Mouse (Mus musculus): ENCODE results near the gene Olfr777. TPM values are rescaled to one million over a fixed set of nuclear protein-coding genes. Genes with fewer than 3 reads are reported as not detected.
"Not testable (repeated sequence)": the region's sequence is repeated elsewhere in the genome, so short reads cannot be mapped to it uniquely, and the experiment has no call there.

The Olfr777 gene
- total RNA-seq (2014; rRNA removed) = not detected in 2 replicates
- not detected in 2 replicates for polyA plus RNA-seq (2015; fragmentation: Nextera tagmentation; extraction: Ambion mirVana)

- no peak for ATAC-seq
- no peak within 1 kb of the TSS for H3K4me2 ChIP-seq (ENCODE audit: low read depth, low read length)
- no peak for TF ChIP-seq CTCF (IDR thresholded peaks at IDR 0.05; ENCODE audit: low read depth)
These were observed at the start of gene Olfr777 for GRCm38 (mm10) chr10:129271081-129271535. Olfr777 (minus strand) TSS chr10:129271485.

GRCm38 (mm10) chr10:129317817-129318216 is 46.5 kb upstream of the Olfr777 start, which contains the start of gene Olfr780:
Olfr780 (plus strand) TSS chr10:129318117.
- Histone ChIP-seq H3K27ac (no peak within 1 kb of the TSS), H3K4me2 (ENCODE audit: low read depth, low read length) (no peak within 1 kb of the TSS), H3K4me3 (ENCODE audit: low read length) (no peak within 1 kb of the TSS), H3K27me3 (ENCODE audit: insufficient read depth, low read length) (no peaks in the 10 kb centered on the region), H3K9me3 (ENCODE audit: low read length) (no peaks in the 10 kb centered on the region), H3K36me3 (ENCODE audit: insufficient read depth, low read length) (no peaks in the 10 kb centered on the region), H3K9ac (replicated peaks; ENCODE audit: low read length) (no peak within 1 kb of the TSS), H3K4me1 (ENCODE audit: insufficient read depth, low read length) (no peaks in the 10 kb centered on the region)
- no peak for TF ChIP-seq CTCF (IDR thresholded peaks at IDR 0.05; ENCODE audit: low read depth)
- 85% methylated on average over 3 of the region's 3 CpGs for WGBS
- DNase-seq (ENCODE audit: low spot score) (no peak), ATAC-seq (no peak)

More at GRCm38 (mm10) chr10:129271081-129271535, at the start of gene Olfr777:
- Histone ChIP-seq H3K9ac (replicated peaks; ENCODE audit: low read length) (no peak within 1 kb of the TSS), H3K9me3 (ENCODE audit: low read length) (no peaks in the 10 kb centered on the region), H3K27me3 (ENCODE audit: insufficient read depth, low read length) (no peaks in the 10 kb centered on the region), H3K36me3 (ENCODE audit: insufficient read depth, low read length) (no peaks in the 10 kb centered on the region), H3K4me3 (ENCODE audit: low read length) (no peak within 1 kb of the TSS), H3K4me1 (ENCODE audit: insufficient read depth, low read length) (no peaks in the 10 kb centered on the region), H3K27ac (no peak within 1 kb of the TSS)
- WGBS = 95% methylated on average over 2 of the region's 2 CpGs
- DNase-seq (ENCODE audit: low spot score) = no peak

- H3K4me3 ChIP-seq (ENCODE audit: low read length); H3K36me3 ChIP-seq (ENCODE audit: insufficient read depth, low read length); H3K4me1 ChIP-seq (ENCODE audit: insufficient read depth, low read length); H3K27ac ChIP-seq; H3K4me2 ChIP-seq (ENCODE audit: low read depth, low read length); ATAC-seq; H3K9ac ChIP-seq (replicated peaks; ENCODE audit: low read length); H3K9me3 ChIP-seq (ENCODE audit: low read length); DNase-seq (ENCODE audit: low spot score); H3K27me3 ChIP-seq (ENCODE audit: insufficient read depth, low read length): not testable (repeated sequence)
- WGBS = no CpG with 5 or more reads among the region's 1 CpGs
These were observed 42.2 kb upstream of the Olfr777 start for GRCm38 (mm10) chr10:129313521-129313920.

- not testable (repeated sequence) for H3K27me3 ChIP-seq (ENCODE audit: insufficient read depth, low read length); H3K4me1 ChIP-seq (ENCODE audit: insufficient read depth, low read length); DNase-seq (ENCODE audit: low spot score); H3K36me3 ChIP-seq (ENCODE audit: insufficient read depth, low read length); H3K9me3 ChIP-seq (ENCODE audit: low read length); H3K4me2 ChIP-seq (ENCODE audit: low read depth, low read length); H3K4me3 ChIP-seq (ENCODE audit: low read length); H3K9ac ChIP-seq (replicated peaks; ENCODE audit: low read length); H3K27ac ChIP-seq; ATAC-seq
- WGBS = 53% methylated on average over 1 of the region's 1 CpGs
These were observed 41.7 kb upstream of the Olfr777 start for GRCm38 (mm10) chr10:129312973-129313372.

GRCm38 (mm10) chr10:129258827-129259226 is 12.5 kb downstream of the Olfr777 start, which contains the start of gene Olfr776:
Olfr776 (plus strand) TSS chr10:129259127.
- TF ChIP-seq CTCF (IDR thresholded peaks at IDR 0.05; ENCODE audit: low read depth) = no peak
- no peaks in the 10 kb centered on the region for H3K36me3 ChIP-seq (ENCODE audit: insufficient read depth, low read length)
- no peaks in the 10 kb centered on the region for H3K9me3 ChIP-seq (ENCODE audit: low read length)
- no peak within 1 kb of the TSS for H3K9ac ChIP-seq (replicated peaks; ENCODE audit: low read length)
- no peak for ATAC-seq
- H3K4me2 ChIP-seq (ENCODE audit: low read depth, low read length) = no peak within 1 kb of the TSS
- no peak for DNase-seq (ENCODE audit: low spot score)
- H3K27me3 ChIP-seq (ENCODE audit: insufficient read depth, low read length) = no peaks in the 10 kb centered on the region
- no peak within 1 kb of the TSS for H3K27ac ChIP-seq
- H3K4me1 ChIP-seq (ENCODE audit: insufficient read depth, low read length) = no peaks in the 10 kb centered on the region
- H3K4me3 ChIP-seq (ENCODE audit: low read length) = no peak within 1 kb of the TSS

GRCm38 (mm10) chr10:129248112-129248511 is 23.2 kb downstream of the Olfr777 start, which contains the start of gene Olfr775:
Olfr775 (plus strand) TSS chr10:129248412.
- H3K9me3 ChIP-seq (ENCODE audit: low read length) = no peaks in the 10 kb centered on the region
- H3K4me2 ChIP-seq (ENCODE audit: low read depth, low read length) = no peak within 1 kb of the TSS
- no peaks in the 10 kb centered on the region for H3K4me1 ChIP-seq (ENCODE audit: insufficient read depth, low read length)
- ATAC-seq (no peak), DNase-seq (ENCODE audit: low spot score) (no peak)
- no peak within 1 kb of the TSS for H3K9ac ChIP-seq (replicated peaks; ENCODE audit: low read length)
- WGBS = 68% methylated on average over 3 of the region's 3 CpGs
- H3K36me3 ChIP-seq (ENCODE audit: insufficient read depth, low read length) = no peaks in the 10 kb centered on the region
- no peak within 1 kb of the TSS for H3K27ac ChIP-seq
- no peak for TF ChIP-seq CTCF (IDR thresholded peaks at IDR 0.05; ENCODE audit: low read depth)
- no peak within 1 kb of the TSS for H3K4me3 ChIP-seq (ENCODE audit: low read length)
- no peaks in the 10 kb centered on the region for H3K27me3 ChIP-seq (ENCODE audit: insufficient read depth, low read length)

GRCm38 (mm10) chr10:129235904-129236303 is 35.4 kb downstream of the Olfr777 start, which contains the start of gene Olfr774:
Olfr774 (plus strand) TSS chr10:129236204.
- Histone ChIP-seq H3K4me1 (ENCODE audit: insufficient read depth, low read length) (no peaks in the 10 kb centered on the region), H3K27me3 (ENCODE audit: insufficient read depth, low read length) (no peaks in the 10 kb centered on the region), H3K36me3 (ENCODE audit: insufficient read depth, low read length) (no peaks in the 10 kb centered on the region), H3K9ac (replicated peaks; ENCODE audit: low read length) (no peak within 1 kb of the TSS), H3K4me3 (ENCODE audit: low read length) (no peak within 1 kb of the TSS), H3K9me3 (ENCODE audit: low read length) (no peaks in the 10 kb centered on the region), H3K4me2 (ENCODE audit: low read depth, low read length) (no peak within 1 kb of the TSS), H3K27ac (no peak within 1 kb of the TSS)
- DNase-seq (ENCODE audit: low spot score) (no peak), ATAC-seq (no peak)
- TF ChIP-seq CTCF (IDR thresholded peaks at IDR 0.05; ENCODE audit: low read depth) = no peak
- 70% methylated on average over 2 of the region's 2 CpGs for WGBS
